Mouse (Mus musculus): Measurements from ENCODE around the gene Pdlim5. TPM values are rescaled to one million over a fixed set of nuclear protein-coding genes. Genes with fewer than 3 reads are reported as not detected.

Gene Pdlim5
- polyA plus RNA-seq, 1 experiment from 2014 or later, result 19.2 TPM

GRCm38 (mm10) chr3:142238260-142239046, 157.0 kb downstream of the Pdlim5 start:
- Histone ChIP-seq H3K4me3 (ENCODE audit: low read length) (no peak overlapping the region), H3K9me3 (ENCODE audit: control insufficient read depth, low read length) (no peaks in the 10 kb centered on the region), H3K4me2 (ENCODE audit: low read length) (no peak overlapping the region), H3K36me3 (ENCODE audit: control insufficient read depth, insufficient read depth, low read length) (no peaks in the 10 kb centered on the region), H3K4me1 (ENCODE audit: control insufficient read depth, insufficient read depth, low read depth, low read length) (no peaks in the 10 kb centered on the region), H3K27me3 (replicated peaks; ENCODE audit: control insufficient read depth, insufficient read depth, low read length) (no peaks in the 10 kb centered on the region), H3K9ac (ENCODE audit: low read depth, low read length) (no peak overlapping the region), H3K27ac (ENCODE audit: low read depth, low read length) (no peak overlapping the region)
- ATAC-seq, result no peak
- 73% methylated on average over 10 of the region's 10 CpGs for WGBS

- Histone ChIP-seq H3K4me2 (ENCODE audit: low read length) (no peak overlapping the region), H3K4me3 (ENCODE audit: low read length) (no peak overlapping the region), H3K4me1 (ENCODE audit: control insufficient read depth, insufficient read depth, low read depth, low read length) (no peaks in the 10 kb centered on the region), H3K9me3 (ENCODE audit: control insufficient read depth, low read length) (no peaks in the 10 kb centered on the region), H3K9ac (ENCODE audit: low read depth, low read length) (no peak overlapping the region), H3K27me3 (replicated peaks; ENCODE audit: control insufficient read depth, insufficient read depth, low read length) (no peaks in the 10 kb centered on the region), H3K36me3 (ENCODE audit: control insufficient read depth, insufficient read depth, low read length) (no peaks in the 10 kb centered on the region), H3K27ac (ENCODE audit: low read depth, low read length) (no peak overlapping the region)
- WGBS, result 51% methylated on average over 5 of the region's 5 CpGs
- ATAC-seq, result no peak
These were observed 157.9 kb downstream of the Pdlim5 start for GRCm38 (mm10) chr3:142237621-142238020.

GRCm38 (mm10) chr3:142233606-142234465, 161.7 kb downstream of the Pdlim5 start:
- ATAC-seq, result no peak
- Histone ChIP-seq H3K4me2 (ENCODE audit: low read length) (no peak overlapping the region), H3K27ac (ENCODE audit: low read depth, low read length) (no peak overlapping the region), H3K9ac (ENCODE audit: low read depth, low read length) (no peak overlapping the region), H3K36me3 (ENCODE audit: control insufficient read depth, insufficient read depth, low read length) (no peaks in the 10 kb centered on the region), H3K4me1 (ENCODE audit: control insufficient read depth, insufficient read depth, low read depth, low read length) (no peaks in the 10 kb centered on the region), H3K4me3 (ENCODE audit: low read length) (no peak overlapping the region), H3K27me3 (replicated peaks; ENCODE audit: control insufficient read depth, insufficient read depth, low read length) (no peaks in the 10 kb centered on the region), H3K9me3 (ENCODE audit: control insufficient read depth, low read length) (no peaks in the 10 kb centered on the region)
- 80% methylated on average over 16 of the region's 16 CpGs for WGBS

- no peaks in the 10 kb centered on the region for H3K27me3 ChIP-seq (replicated peaks; ENCODE audit: control insufficient read depth, insufficient read depth, low read length)
- H3K27ac ChIP-seq (ENCODE audit: low read depth, low read length), result no peak overlapping the region
- H3K36me3 ChIP-seq (ENCODE audit: control insufficient read depth, insufficient read depth, low read length), result no peaks in the 10 kb centered on the region
- WGBS, result 83% methylated on average over 7 of the region's 7 CpGs
- no peak for ATAC-seq
- H3K9ac ChIP-seq (ENCODE audit: low read depth, low read length), result no peak overlapping the region
- no peaks in the 10 kb centered on the region for H3K9me3 ChIP-seq (ENCODE audit: control insufficient read depth, low read length)
- H3K4me3 ChIP-seq (ENCODE audit: low read length), result no peak overlapping the region
- H3K4me1 ChIP-seq (ENCODE audit: control insufficient read depth, insufficient read depth, low read depth, low read length), result no peaks in the 10 kb centered on the region
- no peak overlapping the region for H3K4me2 ChIP-seq (ENCODE audit: low read length)
These were observed 166.8 kb downstream of the Pdlim5 start for GRCm38 (mm10) chr3:142228665-142229064.

GRCm38 (mm10) chr3:142222471-142223103, 172.9 kb downstream of the Pdlim5 start:
- Histone ChIP-seq H3K27ac (ENCODE audit: low read depth, low read length) (no peak overlapping the region), H3K9ac (ENCODE audit: low read depth, low read length) (no peak overlapping the region), H3K36me3 (ENCODE audit: control insufficient read depth, insufficient read depth, low read length) (no peaks in the 10 kb centered on the region), H3K4me3 (ENCODE audit: low read length) (no peak overlapping the region), H3K4me1 (ENCODE audit: control insufficient read depth, insufficient read depth, low read depth, low read length) (no peaks in the 10 kb centered on the region), H3K27me3 (replicated peaks; ENCODE audit: control insufficient read depth, insufficient read depth, low read length) (no peaks in the 10 kb centered on the region), H3K9me3 (ENCODE audit: control insufficient read depth, low read length) (no peaks in the 10 kb centered on the region), H3K4me2 (ENCODE audit: low read length) (no peak overlapping the region)
- no peak for ATAC-seq
- WGBS, result 90% methylated on average over 7 of the region's 7 CpGs

- H3K27me3 ChIP-seq (replicated peaks; ENCODE audit: control insufficient read depth, insufficient read depth, low read length), result no peaks in the 10 kb centered on the region
- no peak overlapping the region for H3K9ac ChIP-seq (ENCODE audit: low read depth, low read length)
- no peak for ATAC-seq
- 92% methylated on average over 9 of the region's 9 CpGs for WGBS
- no peak overlapping the region for H3K27ac ChIP-seq (ENCODE audit: low read depth, low read length)
- H3K4me1 ChIP-seq (ENCODE audit: control insufficient read depth, insufficient read depth, low read depth, low read length), result no peaks in the 10 kb centered on the region
- H3K9me3 ChIP-seq (ENCODE audit: control insufficient read depth, low read length), result no peaks in the 10 kb centered on the region
- no peaks in the 10 kb centered on the region for H3K36me3 ChIP-seq (ENCODE audit: control insufficient read depth, insufficient read depth, low read length)
- no peak overlapping the region for H3K4me2 ChIP-seq (ENCODE audit: low read length)
- H3K4me3 ChIP-seq (ENCODE audit: low read length), result no peak overlapping the region
These were observed 175.6 kb downstream of the Pdlim5 start for GRCm38 (mm10) chr3:142219910-142220309.

GRCm38 (mm10) chr3:142212821-142213220, 182.7 kb downstream of the Pdlim5 start:
- no peaks in the 10 kb centered on the region for H3K4me1 ChIP-seq (ENCODE audit: control insufficient read depth, insufficient read depth, low read depth, low read length)
- H3K4me2 ChIP-seq (ENCODE audit: low read length), result no peak overlapping the region
- no peaks in the 10 kb centered on the region for H3K27me3 ChIP-seq (replicated peaks; ENCODE audit: control insufficient read depth, insufficient read depth, low read length)
- H3K36me3 ChIP-seq (ENCODE audit: control insufficient read depth, insufficient read depth, low read length), result no peaks in the 10 kb centered on the region
- no peaks in the 10 kb centered on the region for H3K9me3 ChIP-seq (ENCODE audit: control insufficient read depth, low read length)
- WGBS, result 60% methylated on average over 2 of the region's 2 CpGs
- H3K9ac ChIP-seq (ENCODE audit: low read depth, low read length), result no peak overlapping the region
- H3K27ac ChIP-seq (ENCODE audit: low read depth, low read length), result no peak overlapping the region
- no peak for ATAC-seq
- H3K4me3 ChIP-seq (ENCODE audit: low read length), result no peak overlapping the region

GRCm38 (mm10) chr3:142212186-142212585, 183.3 kb downstream of the Pdlim5 start:
- no peak for ATAC-seq
- H3K4me1 ChIP-seq (ENCODE audit: control insufficient read depth, insufficient read depth, low read depth, low read length), result no peaks in the 10 kb centered on the region
- H3K9me3 ChIP-seq (ENCODE audit: control insufficient read depth, low read length), result no peaks in the 10 kb centered on the region
- WGBS, result 83% methylated on average over 3 of the region's 3 CpGs
- no peaks in the 10 kb centered on the region for H3K36me3 ChIP-seq (ENCODE audit: control insufficient read depth, insufficient read depth, low read length)
- H3K27ac ChIP-seq (ENCODE audit: low read depth, low read length), result no peak overlapping the region
- H3K4me3 ChIP-seq (ENCODE audit: low read length), result no peak overlapping the region
- H3K27me3 ChIP-seq (replicated peaks; ENCODE audit: control insufficient read depth, insufficient read depth, low read length), result no peaks in the 10 kb centered on the region
- H3K9ac ChIP-seq (ENCODE audit: low read depth, low read length), result no peak overlapping the region
- H3K4me2 ChIP-seq (ENCODE audit: low read length), result no peak overlapping the region

GRCm38 (mm10) chr3:142209981-142210380, 185.5 kb downstream of the Pdlim5 start:
- Histone ChIP-seq H3K4me2 (ENCODE audit: low read length) (no peak overlapping the region), H3K9ac (ENCODE audit: low read depth, low read length) (no peak overlapping the region), H3K9me3 (ENCODE audit: control insufficient read depth, low read length) (no peaks in the 10 kb centered on the region), H3K27ac (ENCODE audit: low read depth, low read length) (no peak overlapping the region), H3K4me3 (ENCODE audit: low read length) (no peak overlapping the region), H3K36me3 (ENCODE audit: control insufficient read depth, insufficient read depth, low read length) (no peaks in the 10 kb centered on the region), H3K4me1 (ENCODE audit: control insufficient read depth, insufficient read depth, low read depth, low read length) (no peaks in the 10 kb centered on the region), H3K27me3 (replicated peaks; ENCODE audit: control insufficient read depth, insufficient read depth, low read length) (no peaks in the 10 kb centered on the region)
- ATAC-seq, result no peak
- 83% methylated on average over 6 of the region's 6 CpGs for WGBS

Data from hindbrain, embryonic 16.5 days (tissue).